Mouse (Mus musculus): Measurements from ENCODE around the gene Glipr1. TPM values are rescaled to one million over a fixed set of nuclear protein-coding genes. Genes with fewer than 3 reads are reported as not detected.

Gene Glipr1
- 3.3 and 3.8 TPM in 2 replicates for polyA plus RNA-seq (2012; rRNA removed; ENCODE audit: low replicate concordance)

GRCm38 (mm10) chr10:112002544-112003215 is at the start of gene Glipr1:
Gene Glipr1 (minus strand): TSS chr10:112002631.

GRCm38 (mm10) chr10:111972542-111973361 is 29.7 kb downstream of the Glipr1 start, which contains the start of gene Krr1:
Gene Krr1 (plus strand): TSS chr10:111972664.

Other genes with a start within 250 kb of the Glipr1 start
- 0.46 and 0.81 TPM in 2 replicates for gene Krr1, start 30.0 kb downstream of the Glipr1 start, polyA plus RNA-seq (2012; rRNA removed; ENCODE audit: low replicate concordance)
- not detected in 2 replicates for gene Glipr1l1, start 57.6 kb upstream of the Glipr1 start, polyA plus RNA-seq (2012; rRNA removed; ENCODE audit: low replicate concordance)
- not detected in 2 replicates for gene Glipr1l2, start 80.7 kb upstream of the Glipr1 start, polyA plus RNA-seq (2012; rRNA removed; ENCODE audit: low replicate concordance)
- not detected in 2 replicates for gene Glipr1l3, start 157.7 kb upstream of the Glipr1 start, polyA plus RNA-seq (2012; rRNA removed; ENCODE audit: low replicate concordance)
- not detected in 2 replicates for gene Caps2, start 161.0 kb upstream of the Glipr1 start, polyA plus RNA-seq (2012; rRNA removed; ENCODE audit: low replicate concordance)